Mouse (Mus musculus) stomach, adult 2 months (tissue): ENCODE data around the gene Foxo6. TPM values are rescaled to one million over a fixed set of nuclear protein-coding genes. Genes with fewer than 3 reads are reported as not detected.

Experiments used
- polyA plus RNA-seq: library from polyadenylated mRNA; depleted of rRNA; stranded (reverse); fragments of >200 nt; gene quantifications from 2 replicates; pipeline ENCODE4 v1.2.3, GENCODE M21; 2012; rRNA removed

The Foxo6 gene
- polyA plus RNA-seq: 4.2 and 5.5 TPM in 2 replicates

DNA sequence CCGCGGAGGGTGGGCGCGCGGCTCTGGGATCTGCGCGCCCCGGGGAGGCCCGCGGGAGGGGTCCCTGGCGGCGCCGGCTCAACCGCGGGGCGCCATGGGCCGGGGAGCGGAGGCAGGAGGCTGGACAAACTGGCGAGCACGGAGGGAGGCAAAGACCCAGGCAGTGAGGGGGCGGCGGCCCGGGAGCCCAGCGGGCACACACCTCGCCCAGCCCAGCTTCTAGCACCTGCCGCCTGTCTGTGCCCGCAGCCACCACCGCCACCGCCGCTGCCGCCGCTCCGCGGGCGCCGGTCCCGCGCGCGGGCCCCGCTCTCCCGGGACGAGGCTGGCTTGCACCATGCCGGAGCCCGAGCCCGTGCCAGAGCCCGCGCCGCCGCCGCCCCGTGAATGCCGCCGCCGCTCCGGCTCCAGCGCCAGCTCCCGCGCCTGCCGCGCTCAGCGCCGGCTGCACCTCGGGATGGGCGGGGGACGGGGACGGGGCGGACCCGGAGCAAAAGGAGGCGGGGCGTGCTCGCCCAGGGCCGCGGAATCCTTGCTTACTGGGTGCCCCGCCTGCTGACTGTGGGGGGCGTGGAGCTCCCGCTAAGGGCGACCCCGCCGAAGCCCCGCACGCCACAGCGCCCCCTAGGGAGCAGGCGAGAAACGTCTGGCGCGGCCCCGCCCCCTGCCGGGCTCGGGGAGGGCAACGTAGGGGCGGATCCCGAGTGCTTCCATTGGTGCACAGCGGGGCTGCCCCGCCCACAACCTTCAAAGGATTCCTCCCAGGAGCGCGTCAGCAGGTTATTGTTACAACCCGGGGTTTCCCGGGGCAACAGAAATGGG is at the start of gene Foxo6:
TSS of gene Foxo6 (minus strand) at position 60 of the 822 bp plus-strand sequence.

Other genes with a start within 250 kb of the Foxo6 start
- gene AL607142.1, start 222.4 kb downstream of the Foxo6 start, polyA plus RNA-seq: not detected in 2 replicates
- 0.94 and 1.8 TPM in 2 replicates for gene Edn2, start 126.1 kb downstream of the Foxo6 start, polyA plus RNA-seq
- 17.4 and 21.7 TPM in 2 replicates for gene Scmh1, start 117.9 kb upstream of the Foxo6 start, polyA plus RNA-seq
- not detected in 2 replicates for gene Slfnl1, start 244.9 kb upstream of the Foxo6 start, polyA plus RNA-seq